Mouse (Mus musculus) kidney, embryonic 16.5 days (tissue): Measurements from ENCODE around the gene Syngr4. TPM values are rescaled to one million over a fixed set of nuclear protein-coding genes. Genes with fewer than 3 reads are reported as not detected.

Experiments used
- ATAC-seq: fragments of 200-750 bp; cut with Nextera tagmentation; 2 replicates; pipeline ENCODE4 v1.8.0; 2017; ENCODE audit warnings: moderate TSS enrichment; ENCODE audit not compliant: low FRiP score, low TSS enrichment
- H3K27ac ChIP-seq: fragments of 300-500 bp; sonication (generic); 2 replicates; pipeline ENCODE4 v1.5.1; 2014; ENCODE audit warnings: low read length
- H3K27me3 ChIP-seq: fragments of 300-500 bp; sonication (generic); 2 replicates; pipeline ENCODE4 v1.6.1; 2014; ENCODE audit warnings: low read length, control low read depth, mixed read lengths; ENCODE audit not compliant: insufficient read depth
- H3K36me3 ChIP-seq: fragments of 300-500 bp; sonication (generic); 2 replicates; pipeline ENCODE4 v1.6.1; 2014; ENCODE audit warnings: low read length, control low read depth, mixed read lengths; ENCODE audit not compliant: insufficient read depth
- H3K4me1 ChIP-seq: fragments of 300-500 bp; sonication (generic); 2 replicates; pipeline ENCODE4 v1.6.1; 2014; ENCODE audit warnings: low read length, control low read depth, mixed read lengths; ENCODE audit not compliant: insufficient read depth
- H3K4me2 ChIP-seq: fragments of 300-500 bp; sonication (generic); replicated peaks from 2 replicates; pipeline ENCODE4 v1.6.1; 2014; ENCODE audit warnings: low read depth, low read length
- H3K4me3 ChIP-seq: fragments of 300-500 bp; sonication (generic); 2 replicates; pipeline ENCODE4 v1.5.1; 2014; ENCODE audit warnings: mild to moderate bottlenecking, low read length
- H3K9ac ChIP-seq: fragments of 300-500 bp; sonication (generic); replicated peaks from 2 replicates; pipeline ENCODE4 v1.6.1; 2014; ENCODE audit warnings: low read length
- H3K9me3 ChIP-seq: fragments of 300-500 bp; sonication (generic); 2 replicates; pipeline ENCODE4 v1.6.1; 2016; ENCODE audit warnings: low read length, control low read depth
- WGBS: fragments of 180-500 bp; shearing (Covaris S2); extraction: QIAGEN DNeasy Blood & Tissue Kit; methylation state at CpG from one replicate; pipeline ENCODE4 v1.1.7; 2014; 5-methylcytosine and 5-hydroxymethylcytosine counted together
- polyA plus RNA-seq: library from polyadenylated mRNA; unstranded; fragments of >200 nt; fragmentation: Nextera tagmentation; extraction: Ambion mirVana; gene quantifications from 2 replicates; pipeline ENCODE4 v1.2.1, GENCODE M21; 2015

Syngr4 gene
- polyA plus RNA-seq, 1 experiment from 2014 or later = 1.5 TPM

- no peaks in the 10 kb centered on the region for H3K9me3 ChIP-seq
- H3K4me3 ChIP-seq = peak within 1 kb of the TSS; percentile 53
- H3K4me2 ChIP-seq = peak within 1 kb of the TSS; percentile 68
- H3K27me3 ChIP-seq = no peaks in the 10 kb centered on the region
- peak within 1 kb of the TSS; percentile 65 for H3K9ac ChIP-seq
- WGBS = 4% methylated on average over 24 of the region's 24 CpGs
- peak; percentile 86 for ATAC-seq
- H3K27ac ChIP-seq = peak within 1 kb of the TSS; percentile 97
- 0 out of 2 replicates have a peak, but pooled peaks cover 2% of the 10 kb centered on the region for H3K36me3 ChIP-seq
- H3K4me1 ChIP-seq = peaks cover 47% of the 10 kb centered on the region
Measured at GRCm38 (mm10) chr7:45923762-45924428, 27.4 kb upstream of the Syngr4 start, which contains the start of gene Ccdc114. Ccdc114 (plus strand) TSS chr7:45924072.

- H3K9ac ChIP-seq = peak overlapping the region; percentile 65
- peak overlapping the region; percentile 68 for H3K4me2 ChIP-seq
- under 1% methylated on average over 37 of the region's 37 CpGs for WGBS
Measured at GRCm38 (mm10) chr7:45922928-45923761, 26.6 kb upstream of the Syngr4 start.

GRCm38 (mm10) chr7:45921950-45922600, 25.6 kb upstream of the Syngr4 start:
- Histone ChIP-seq H3K4me2 (peak overlapping the region; percentile 68), H3K27ac (peak overlapping the region; percentile 97), H3K4me3 (no peak overlapping the region), H3K27me3 (no peaks in the 10 kb centered on the region), H3K9ac (peak overlapping the region; percentile 63), H3K9me3 (no peaks in the 10 kb centered on the region), H3K4me1 (peaks cover 59% of the 10 kb centered on the region), H3K36me3 (0 out of 2 replicates have a peak, but pooled peaks cover 2% of the 10 kb centered on the region)
- ATAC-seq = no peak
- 81% methylated on average over 12 of the region's 12 CpGs for WGBS

More at GRCm38 (mm10) chr7:45922928-45923761, 26.6 kb upstream of the Syngr4 start:
- H3K4me1 ChIP-seq = peaks cover 48% of the 10 kb centered on the region
- no peaks in the 10 kb centered on the region for H3K9me3 ChIP-seq
- H3K27ac ChIP-seq = peak overlapping the region; percentile 97
- peak; percentile 95 for ATAC-seq
- H3K36me3 ChIP-seq = 0 out of 2 replicates have a peak, but pooled peaks cover 2% of the 10 kb centered on the region
- H3K4me3 ChIP-seq = peak overlapping the region; percentile 53
- no peaks in the 10 kb centered on the region for H3K27me3 ChIP-seq

- peak within 1 kb of the TSS; percentile 67 for H3K9ac ChIP-seq
- peak within 1 kb of the TSS; percentile 55 for H3K4me3 ChIP-seq
- peak within 1 kb of the TSS; percentile 61 for H3K4me2 ChIP-seq
- H3K36me3 ChIP-seq = 0 out of 2 replicates have a peak, but pooled peaks cover 2% of the 10 kb centered on the region
- H3K4me1 ChIP-seq = peaks cover 66% of the 10 kb centered on the region
- no peaks in the 10 kb centered on the region for H3K9me3 ChIP-seq
- peak within 1 kb of the TSS; percentile 97 for H3K27ac ChIP-seq
- WGBS = 18% methylated on average over 9 of the region's 9 CpGs
- ATAC-seq = no peak
- H3K27me3 ChIP-seq = no peaks in the 10 kb centered on the region
Measured at GRCm38 (mm10) chr7:45921242-45921621, 24.7 kb upstream of the Syngr4 start, which contains the start of gene Emp3. Emp3 (minus strand) TSS chr7:45921404.

GRCm38 (mm10) chr7:45920583-45921241, 24.2 kb upstream of the Syngr4 start:
- no peak for ATAC-seq
- Histone ChIP-seq H3K4me3 (peak overlapping the region; percentile 55), H3K36me3 (0 out of 2 replicates have a peak, but pooled peaks cover 2% of the 10 kb centered on the region), H3K9ac (peak overlapping the region; percentile 67), H3K9me3 (no peaks in the 10 kb centered on the region), H3K27ac (peak overlapping the region; percentile 97), H3K4me1 (peaks cover 71% of the 10 kb centered on the region), H3K4me2 (peak overlapping the region; percentile 61), H3K27me3 (no peaks in the 10 kb centered on the region)
- 12% methylated on average over 9 of the region's 9 CpGs for WGBS

- Histone ChIP-seq H3K9me3 (no peaks in the 10 kb centered on the region), H3K27ac (peak overlapping the region; percentile 12; the same call in 1 of the 2 replicates), H3K4me3 (peak overlapping the region; percentile 55), H3K4me1 (peaks cover 71% of the 10 kb centered on the region), H3K36me3 (0 out of 2 replicates have a peak, but pooled peaks cover 2% of the 10 kb centered on the region), H3K9ac (peak overlapping the region; percentile 67), H3K4me2 (peak overlapping the region; percentile 61), H3K27me3 (no peaks in the 10 kb centered on the region)
- no peak for ATAC-seq
- 65% methylated on average over 4 of the region's 4 CpGs for WGBS
Measured at GRCm38 (mm10) chr7:45919761-45920160, 23.2 kb upstream of the Syngr4 start.

- Histone ChIP-seq H3K27me3 (no peaks in the 10 kb centered on the region), H3K4me2 (peak overlapping the region; percentile 61), H3K36me3 (0 out of 2 replicates have a peak, but pooled peaks cover 2% of the 10 kb centered on the region), H3K27ac (peak overlapping the region; percentile 12), H3K4me3 (peak overlapping the region; percentile 55), H3K4me1 (peaks cover 66% of the 10 kb centered on the region), H3K9ac (no peak overlapping the region), H3K9me3 (no peaks in the 10 kb centered on the region)
- 77% methylated on average over 14 of the region's 14 CpGs for WGBS
- no peak for ATAC-seq
Measured at GRCm38 (mm10) chr7:45919083-45919671, 22.7 kb upstream of the Syngr4 start.

GRCm38 (mm10) chr7:45917926-45918325, 21.4 kb upstream of the Syngr4 start:
- no peaks in the 10 kb centered on the region for H3K27me3 ChIP-seq
- peak overlapping the region; percentile 55 for H3K9ac ChIP-seq
- ATAC-seq = no peak
- H3K4me3 ChIP-seq = no peak overlapping the region
- peaks cover 64% of the 10 kb centered on the region for H3K4me1 ChIP-seq
- H3K9me3 ChIP-seq = no peaks in the 10 kb centered on the region
- peak overlapping the region; percentile 80 for H3K27ac ChIP-seq
- 0 out of 2 replicates have a peak, but pooled peaks cover 2% of the 10 kb centered on the region for H3K36me3 ChIP-seq
- peak overlapping the region; percentile 49; the same call in 1 of the 2 replicates for H3K4me2 ChIP-seq
- 70% methylated on average over 15 of the region's 15 CpGs for WGBS
